Mouse (Mus musculus) natural killer cell, adult 2 months (primary cell): ENCODE data around the gene Ckmt1.
A peak's percentile ranks its signal among the peaks of the same experiment; 100 is the strongest.
"Not testable (repeated sequence)": the region's sequence is repeated elsewhere in the genome, so short reads cannot be mapped to it uniquely, and the experiment has no call there.

Experiments
- DNase-seq, 2 experiments: peaks; one replicate each; pipeline ENCODE4 v3.0.0; 2022; ENCODE audit warnings: low spot score in 2 of 2

Gene Ckmt1

DNA sequence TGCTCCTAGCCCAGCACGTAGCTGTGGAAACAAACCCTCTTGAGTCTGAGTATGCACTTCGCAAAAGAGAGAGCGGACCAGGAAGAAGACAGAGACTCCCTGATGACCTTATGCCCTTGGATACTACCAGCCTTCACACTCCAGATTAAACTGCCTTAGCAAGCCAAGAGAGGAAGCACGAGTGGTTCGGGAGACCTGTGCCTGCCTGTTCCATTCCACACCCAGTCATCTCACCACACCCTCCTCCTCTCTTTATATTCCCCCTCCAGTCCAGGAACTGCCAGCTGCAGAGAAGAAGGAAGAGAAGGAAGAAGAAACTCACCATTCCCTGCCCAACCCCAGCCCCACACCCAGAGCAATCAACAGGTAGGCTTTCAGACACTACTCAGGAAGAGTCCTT lies at the start of gene Ckmt1:
TSS of gene Ckmt1 (plus strand) at position 221 of the 400 bp plus-strand sequence.
- no peak for DNase-seq

DNA sequence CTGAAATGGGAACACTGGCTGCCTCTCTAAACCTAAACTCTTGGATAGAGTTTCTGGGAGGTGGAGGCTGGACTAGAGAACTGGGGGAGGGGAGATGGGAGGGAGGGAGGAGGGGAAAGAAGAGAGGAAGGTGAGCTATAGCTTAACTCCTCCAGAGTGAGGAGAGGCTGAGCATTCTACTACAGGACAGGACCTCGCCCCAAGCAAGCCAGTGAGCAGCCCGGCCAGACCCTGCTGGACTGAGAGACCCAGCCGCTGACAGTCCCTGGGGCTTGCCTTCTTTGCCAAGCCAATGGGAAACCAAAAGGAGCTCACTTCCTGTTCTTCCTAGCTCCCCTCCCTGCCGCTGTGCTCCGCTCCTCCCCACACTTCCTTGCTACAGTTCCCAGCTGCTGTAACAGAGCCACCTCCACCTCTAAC lies 48.5 kb upstream of the Ckmt1 start:
- no peak for DNase-seq

DNA sequence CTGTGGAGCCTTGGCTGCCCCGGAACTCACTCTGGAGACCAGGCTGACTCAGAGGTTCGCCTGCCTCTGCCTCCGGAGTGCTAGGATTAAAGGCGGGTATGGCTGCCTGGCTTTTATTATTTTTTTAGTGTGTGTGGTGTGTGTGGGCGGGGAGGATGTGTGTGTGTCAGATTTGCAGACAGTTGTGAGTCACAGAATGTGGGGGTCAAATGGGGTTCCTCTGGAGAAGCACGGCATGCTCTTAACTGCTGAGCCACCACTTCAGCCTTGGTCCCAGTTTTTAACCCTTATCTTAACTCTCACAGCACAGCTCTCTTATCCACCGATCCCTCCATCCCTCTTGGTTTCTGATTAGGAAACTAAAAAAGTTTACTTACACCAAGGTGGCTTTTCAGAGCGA lies 41.2 kb upstream of the Ckmt1 start:
- no peak for DNase-seq

DNA sequence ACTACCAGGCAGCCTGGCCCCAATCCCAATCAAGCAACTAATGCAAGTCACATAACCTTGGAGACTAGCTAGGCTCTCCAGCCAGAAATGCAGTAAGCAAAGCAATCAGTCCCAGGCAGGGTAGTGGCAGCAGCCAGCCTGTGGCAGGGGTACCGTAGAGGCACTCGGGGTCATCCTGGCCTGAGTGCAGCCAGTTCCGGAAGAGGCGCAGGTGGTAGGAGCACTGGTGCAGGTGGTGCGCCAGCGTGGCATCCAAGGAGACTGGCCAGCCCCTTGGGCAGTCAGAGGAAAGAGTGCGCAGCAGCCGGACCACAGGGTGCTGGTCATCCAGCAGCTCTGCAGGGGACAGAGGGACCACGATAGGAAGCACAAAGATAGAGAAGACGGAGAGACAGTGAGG lies 34.5 kb upstream of the Ckmt1 start:
- no peak for DNase-seq

DNA sequence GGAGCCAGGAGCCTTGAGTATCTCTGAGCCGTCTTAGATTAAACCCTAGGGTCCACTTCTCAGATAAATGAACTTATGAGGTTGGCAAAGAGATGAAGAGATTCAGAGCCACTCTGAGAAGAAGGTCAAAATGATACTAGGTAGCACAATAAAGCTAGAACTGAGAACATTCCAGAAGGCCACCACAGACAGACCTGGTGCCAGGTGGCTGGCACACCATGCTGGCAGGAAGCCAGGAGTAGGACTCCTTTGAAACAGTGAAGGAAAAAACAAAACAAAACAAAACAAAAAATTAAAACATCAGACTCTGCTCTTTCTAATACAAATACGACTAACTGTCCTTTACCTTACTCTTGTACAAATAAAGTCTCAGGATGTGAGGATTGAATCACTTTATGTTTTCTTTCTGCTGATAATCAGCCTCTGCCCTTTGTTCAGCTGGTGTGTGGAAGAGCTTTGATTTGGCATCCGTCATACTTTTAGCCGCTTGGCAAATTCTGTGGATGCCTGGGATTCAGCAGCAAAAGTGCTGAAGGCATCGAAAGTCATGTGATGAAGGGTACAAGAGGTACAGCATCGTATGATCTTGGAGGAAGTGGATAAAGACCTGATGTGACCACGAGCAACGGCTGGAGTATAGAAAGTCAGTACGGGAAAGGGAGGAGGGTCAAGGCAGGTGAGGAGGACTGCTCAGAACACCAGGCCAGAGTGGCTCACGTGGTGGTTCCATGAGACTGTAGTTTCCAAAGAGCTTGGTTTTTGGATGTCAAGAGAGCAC lies 33.6 kb upstream of the Ckmt1 start:
- DNase-seq: no peak

DNA sequence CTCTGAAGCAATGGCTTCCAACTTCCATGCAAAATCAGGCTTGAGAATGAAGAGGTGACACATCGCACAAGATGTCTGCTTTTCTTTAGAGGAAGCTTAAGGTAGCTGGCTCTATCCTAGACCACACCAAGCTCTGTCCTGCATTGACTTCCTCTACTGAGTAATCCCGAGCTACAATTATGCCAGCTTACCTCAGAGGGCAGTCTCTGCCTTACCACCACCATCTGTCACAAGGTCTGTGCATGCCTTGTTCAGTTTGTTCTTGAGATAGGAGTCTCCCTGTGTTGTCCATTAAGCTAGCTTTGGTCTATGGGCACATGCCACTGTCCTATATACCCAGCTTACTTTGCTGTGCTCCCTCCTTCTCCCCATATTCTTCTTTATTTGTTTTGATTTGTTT lies 28.0 kb upstream of the Ckmt1 start:
- DNase-seq: no peak

DNA sequence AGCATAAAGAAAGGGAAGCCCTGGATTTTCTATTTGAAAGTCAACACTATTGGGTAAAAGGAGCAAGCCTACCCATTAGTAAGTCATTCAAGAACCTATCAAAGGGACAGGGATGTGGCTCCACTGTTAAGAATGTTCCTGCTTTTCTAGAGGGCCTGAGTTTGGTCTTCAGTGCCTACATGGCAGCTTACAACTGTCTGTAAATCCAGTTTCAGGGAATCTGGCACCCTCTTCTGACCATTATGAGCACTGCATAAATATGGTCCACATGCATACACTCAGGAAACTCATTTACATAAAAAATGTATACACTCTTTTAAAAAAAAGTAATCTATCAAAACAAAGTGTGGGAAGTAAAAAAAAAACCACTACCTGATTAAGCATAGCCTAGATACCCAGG lies 18.5 kb upstream of the Ckmt1 start:
- DNase-seq: no peak

DNA sequence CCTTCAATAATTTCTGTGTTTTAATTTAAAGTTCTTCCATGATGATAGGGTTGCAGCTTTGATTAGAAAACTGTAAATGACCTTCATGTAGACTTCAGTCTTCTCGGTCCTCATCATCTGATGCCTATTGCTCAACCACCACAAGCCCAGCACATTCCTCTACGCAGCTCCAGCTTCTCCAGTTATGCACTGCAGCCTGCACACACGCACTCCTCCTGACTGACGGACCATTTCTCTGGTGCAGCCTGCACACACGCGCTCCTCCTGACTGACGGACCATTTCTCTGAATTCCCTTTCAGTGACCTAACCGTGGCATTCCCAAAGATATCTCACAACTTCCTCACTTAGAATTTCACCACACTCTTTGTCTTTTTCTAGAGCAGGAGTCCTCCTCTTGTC lies 4.4 kb upstream of the Ckmt1 start:
- no peak for DNase-seq

DNA sequence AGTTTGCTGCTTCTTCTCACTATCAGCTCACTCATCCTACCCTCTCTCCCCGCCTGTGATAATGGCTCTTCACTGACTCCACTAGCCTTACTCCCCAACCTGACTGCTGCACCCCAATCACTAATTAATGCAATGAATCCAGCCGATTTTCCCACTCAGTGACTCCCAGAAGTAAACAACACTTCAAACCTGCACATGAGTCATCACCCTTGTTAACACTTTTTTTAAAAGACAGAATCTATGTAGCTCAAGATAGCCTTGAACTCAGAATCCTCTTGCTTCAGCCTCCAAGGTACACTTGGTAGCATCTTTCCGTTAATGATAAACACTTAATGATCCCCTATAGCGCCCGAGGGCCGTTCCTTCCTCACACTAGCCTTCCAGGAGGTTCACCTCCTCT lies 3.1 kb upstream of the Ckmt1 start:
- DNase-seq: no peak

DNA sequence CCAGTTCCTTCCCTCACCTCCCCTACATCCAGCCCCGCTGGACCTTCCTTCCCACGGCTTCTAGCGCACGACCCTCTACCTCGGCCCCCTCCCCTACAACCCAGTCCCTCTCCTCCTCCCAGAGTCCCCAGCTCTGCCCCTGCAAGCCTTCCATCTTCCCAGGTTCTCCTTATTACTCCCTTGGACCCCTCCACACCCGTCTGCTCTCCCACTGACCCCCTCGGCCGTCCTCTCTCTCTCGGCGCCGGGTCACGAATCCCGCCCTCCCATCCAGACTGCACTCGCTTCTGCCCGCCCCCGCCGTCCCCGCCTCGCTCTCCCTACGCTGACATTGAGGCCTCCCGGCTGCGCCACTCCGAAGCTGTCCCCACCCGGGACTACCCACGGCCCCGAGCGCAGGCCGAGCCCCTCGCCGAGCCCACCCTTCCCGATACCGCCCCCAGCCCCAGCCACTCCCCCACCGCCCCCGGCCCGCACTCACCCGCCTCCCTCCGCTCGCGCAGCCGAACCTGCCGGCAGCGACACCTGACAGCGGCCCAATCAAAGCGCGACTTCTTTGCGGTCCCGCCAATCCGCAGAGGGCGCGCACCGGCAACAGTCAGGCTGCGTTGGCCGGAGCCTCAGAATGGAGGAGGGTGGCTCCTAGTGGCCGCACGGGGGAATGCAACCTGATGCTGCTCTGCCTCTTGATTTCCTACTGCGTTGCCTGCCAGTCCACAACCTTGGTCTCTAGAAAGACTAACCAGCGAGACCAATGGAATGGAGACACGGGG lies 2.5 kb upstream of the Ckmt1 start, which contains the start of gene Ppip5k1:
TSS of gene Ppip5k1 (minus strand) at position 577 of the 773 bp plus-strand sequence.
- DNase-seq: peak; percentile 91 to 94

DNA sequence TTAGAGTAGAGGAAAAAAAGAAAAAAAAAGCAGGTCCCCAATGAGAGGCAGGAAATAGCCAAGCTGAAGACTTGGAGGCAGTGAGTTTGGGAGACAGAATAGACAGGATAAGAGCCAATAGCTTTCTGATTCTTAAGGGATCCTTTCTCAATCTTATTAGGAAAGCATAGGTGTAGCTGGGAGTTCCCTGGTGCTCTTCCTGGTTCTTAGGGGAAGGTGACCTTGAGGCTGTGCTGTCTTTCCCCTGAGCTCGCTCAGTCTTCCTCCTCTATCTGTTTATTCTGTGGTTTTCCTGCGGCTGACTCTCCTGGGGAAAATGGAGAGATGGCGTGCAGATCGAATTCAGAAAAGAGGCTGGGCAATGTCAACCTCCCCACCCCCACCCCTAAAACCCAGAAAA lies 447 bp downstream of the Ckmt1 start:
- DNase-seq: no peak

DNA sequence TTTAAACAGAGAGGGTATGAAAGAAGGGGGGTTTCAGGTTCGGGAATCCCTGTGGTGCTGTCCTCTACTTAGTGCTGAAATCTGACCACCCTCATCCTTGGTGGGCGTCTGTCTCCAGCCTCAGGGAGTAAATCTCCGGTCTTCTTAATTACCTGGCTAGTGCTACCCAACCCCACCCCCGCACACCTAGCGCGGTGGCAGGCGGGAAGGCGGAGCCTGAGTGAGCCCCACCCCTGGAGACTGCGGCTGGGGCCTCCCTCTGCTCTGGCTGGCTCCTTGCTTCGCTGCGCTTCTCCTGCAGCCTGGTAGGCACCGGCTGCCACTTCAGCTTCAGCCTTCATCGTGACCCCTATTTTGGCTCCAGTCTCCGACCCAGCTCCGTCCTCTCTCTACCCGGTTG lies 867 bp downstream of the Ckmt1 start:
- DNase-seq: peak in 1 of 2 experiments; percentile 39

DNA sequence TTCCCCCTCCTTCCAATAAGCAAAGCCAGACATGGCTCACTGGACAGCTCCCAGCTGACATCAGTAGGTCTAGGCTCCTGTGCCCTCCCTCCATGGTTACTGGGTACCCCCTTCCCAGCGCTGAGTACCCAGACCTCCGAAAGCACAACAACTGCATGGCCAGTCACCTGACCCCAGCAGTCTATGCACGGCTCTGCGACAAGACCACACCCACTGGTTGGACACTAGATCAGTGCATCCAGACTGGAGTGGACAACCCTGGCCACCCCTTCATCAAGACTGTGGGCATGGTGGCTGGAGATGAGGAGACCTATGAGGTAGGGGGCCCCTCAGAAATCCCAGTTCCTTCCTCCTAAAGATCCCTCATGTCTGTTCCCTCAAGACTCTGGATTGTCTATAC lies 1.9 kb downstream of the Ckmt1 start:
- no peak for DNase-seq

DNA sequence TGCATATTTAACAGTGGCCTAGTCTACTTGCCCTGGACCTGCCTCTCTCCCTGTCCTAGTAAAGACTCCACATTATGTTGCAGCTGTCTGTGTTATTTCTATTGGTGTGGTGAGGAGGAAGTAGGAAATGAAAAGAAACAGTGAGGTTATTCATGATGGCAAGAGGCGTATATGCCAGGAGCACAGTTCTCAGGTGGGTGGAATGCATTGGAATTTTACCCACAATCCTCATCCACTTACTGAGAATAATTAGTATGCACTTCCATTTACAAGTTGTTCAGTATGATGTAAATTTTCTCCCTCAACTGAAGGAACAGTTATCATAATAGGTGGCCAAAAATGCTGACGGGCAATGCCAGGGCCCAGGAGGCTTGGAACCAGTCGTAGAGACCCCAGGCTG lies 6.1 kb downstream of the Ckmt1 start:
- DNase-seq: no peak

DNA sequence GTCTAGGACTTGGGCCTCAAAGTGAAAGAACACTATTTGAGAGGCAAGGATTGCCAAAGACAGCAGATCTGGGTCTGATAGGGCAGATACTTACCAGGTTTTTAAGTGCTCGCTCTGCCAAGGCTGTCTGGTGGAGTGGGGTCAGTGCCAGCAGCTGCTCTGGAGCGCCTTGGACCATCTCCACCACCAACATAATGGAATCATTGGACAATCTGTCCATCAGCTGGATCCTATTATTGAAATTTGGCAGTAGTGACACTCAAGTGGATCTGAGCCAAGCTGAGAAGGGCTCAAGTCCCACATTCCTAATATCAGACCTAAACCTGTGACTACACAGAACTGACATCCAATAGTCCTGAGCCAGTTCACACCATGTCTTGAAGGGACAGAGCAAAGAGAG lies 11.3 kb downstream of the Ckmt1 start:
- DNase-seq: no peak

DNA sequence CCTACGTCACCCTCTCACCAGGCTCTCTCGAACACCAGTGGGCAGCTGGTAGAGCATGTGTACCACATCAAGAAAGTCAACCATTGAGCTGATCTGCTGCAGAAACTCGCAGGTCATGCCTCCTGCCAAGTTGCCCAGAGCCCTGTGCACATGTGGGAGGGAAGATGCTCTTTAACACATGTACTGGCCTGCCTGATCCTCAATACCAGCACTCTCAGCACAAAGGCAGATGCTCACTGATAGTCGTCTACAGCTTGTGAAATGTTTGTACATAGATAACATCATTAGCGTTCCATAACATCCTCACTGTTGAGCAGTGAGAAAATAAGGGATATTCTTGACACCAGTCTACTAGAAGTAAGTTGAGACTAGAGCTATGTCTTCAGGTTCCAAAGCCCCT lies 13.4 kb downstream of the Ckmt1 start:
- no peak for DNase-seq

DNA sequence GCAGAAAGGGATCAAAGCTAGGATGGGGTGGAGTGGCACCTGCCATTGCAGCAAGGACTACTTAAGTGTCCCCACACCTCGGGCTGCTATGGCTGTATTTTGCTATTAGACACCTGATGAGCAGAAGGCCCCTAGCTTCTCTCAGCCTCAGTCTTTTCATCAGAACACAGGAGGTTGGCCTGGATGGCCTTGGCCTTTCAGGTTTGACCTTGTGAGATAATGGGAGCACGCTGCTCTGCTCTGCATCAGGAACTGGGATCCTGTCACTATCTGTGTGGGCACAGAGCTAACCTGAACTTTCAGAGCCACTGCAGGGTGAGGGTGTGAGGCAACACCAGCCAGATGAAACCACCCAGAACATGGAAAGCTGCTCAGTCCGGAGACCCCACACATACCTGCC lies 14.8 kb downstream of the Ckmt1 start:
- DNase-seq: no peak

DNA sequence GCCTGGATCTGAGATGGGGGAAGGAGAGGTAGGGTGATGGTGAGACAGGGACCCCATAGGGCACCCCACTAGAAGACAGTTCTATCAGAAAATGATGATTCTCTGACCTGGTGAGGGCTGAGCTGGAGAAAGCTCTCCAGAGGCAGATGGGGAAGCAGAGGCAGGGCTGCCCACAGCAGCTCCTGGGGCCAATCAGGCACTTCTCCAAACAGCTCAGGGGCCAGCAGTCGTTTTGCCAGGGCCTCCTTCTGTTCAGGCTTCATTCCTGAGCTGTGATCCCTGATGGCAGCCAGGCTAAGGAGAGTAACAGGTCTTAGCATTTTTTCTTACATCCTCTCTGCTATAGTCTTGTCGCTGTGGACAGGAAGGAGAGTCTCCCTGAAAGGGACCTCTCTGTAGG lies 17.3 kb downstream of the Ckmt1 start:
- DNase-seq: no peak

DNA sequence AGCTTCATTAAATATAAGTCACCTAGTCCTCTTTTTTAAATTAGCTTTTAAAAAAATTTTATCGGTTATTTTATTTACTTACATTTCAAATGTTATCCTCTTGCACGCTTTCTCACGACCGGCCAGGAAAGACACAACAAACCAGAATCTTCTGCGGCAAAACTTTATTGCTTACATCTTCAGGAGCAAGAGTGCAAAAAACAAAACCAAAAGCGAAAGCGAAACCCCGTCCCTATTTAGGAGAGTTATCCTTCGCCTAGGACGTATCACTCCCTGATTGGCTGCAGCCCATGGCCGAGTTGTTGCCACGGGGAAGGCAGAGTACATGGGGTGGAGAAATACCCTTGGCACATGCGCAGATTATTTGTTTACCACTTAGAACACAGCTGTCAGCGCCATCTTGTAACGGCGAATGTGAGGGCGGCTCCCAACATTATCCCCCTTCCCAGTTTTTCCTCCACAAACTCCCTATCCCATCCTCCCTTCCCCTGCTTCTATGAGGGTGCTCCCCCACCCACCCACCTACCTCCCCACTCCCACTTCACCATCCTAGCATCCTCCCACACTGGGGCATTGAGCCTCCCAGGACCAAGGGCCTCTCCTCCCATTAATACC lies 29.6 kb downstream of the Ckmt1 start, which contains the start of gene Strc:
TSS of gene Strc (minus strand) at position 208 of the 615 bp plus-strand sequence.
- DNase-seq: not testable (repeated sequence)

DNA sequence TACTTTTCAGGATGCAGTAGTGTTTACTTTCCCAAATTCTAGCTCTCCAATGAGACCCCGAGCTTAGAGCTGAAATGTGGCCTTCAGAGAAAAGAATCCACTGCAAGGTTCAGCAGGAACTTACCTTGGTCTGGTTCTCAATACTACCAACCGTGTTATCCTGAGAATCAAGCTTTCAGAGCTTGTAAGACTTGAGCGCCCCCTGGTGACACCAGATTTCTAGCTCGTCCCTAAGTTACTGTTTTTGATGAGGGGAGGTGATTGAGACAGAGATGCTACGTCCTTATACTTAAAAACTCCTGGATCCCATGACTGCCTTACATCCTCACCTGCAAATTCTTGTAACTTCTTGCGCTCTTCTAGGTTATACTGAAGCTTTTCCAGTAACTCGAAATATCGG lies 39.1 kb downstream of the Ckmt1 start:
- DNase-seq: peak; percentile 56 to 72

DNA sequence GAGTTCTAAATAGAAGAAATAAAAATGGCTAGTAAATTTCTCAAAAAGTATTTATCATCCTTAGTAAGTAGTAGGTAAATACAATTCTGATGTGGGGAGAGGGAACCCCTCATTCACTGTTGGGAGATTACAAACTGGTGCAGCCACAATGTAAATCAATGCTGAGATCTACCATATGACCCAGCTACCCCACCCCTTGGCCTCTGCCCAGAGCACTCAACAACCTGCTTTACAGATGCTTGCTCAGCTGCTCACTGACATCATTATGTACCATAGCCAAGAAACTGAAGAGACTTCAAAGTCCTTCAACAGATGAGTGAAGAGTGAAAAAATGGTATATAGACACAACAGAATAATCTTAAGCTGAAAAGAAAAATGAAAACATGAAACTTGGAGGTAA lies 45.8 kb downstream of the Ckmt1 start:
- DNase-seq: no peak

DNA sequence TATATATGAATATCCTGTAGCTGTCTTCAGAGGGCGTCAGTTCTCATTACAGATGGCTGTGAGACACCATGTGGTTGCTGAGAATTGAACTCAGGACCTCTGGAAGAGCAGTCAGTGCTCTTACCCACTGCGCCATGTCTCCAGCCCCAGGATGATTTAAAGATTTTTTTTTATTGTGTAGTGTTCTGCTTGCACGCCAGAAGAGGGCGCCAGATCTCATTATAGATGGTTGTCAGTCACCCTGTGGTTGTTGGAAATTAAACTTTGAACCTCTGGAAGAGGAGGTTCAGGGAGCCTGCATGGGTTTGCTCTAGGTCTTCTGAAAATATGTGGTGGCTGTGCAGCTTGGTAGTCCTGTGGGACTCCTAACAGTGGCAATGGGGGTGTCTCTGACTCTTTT lies 50.6 kb downstream of the Ckmt1 start:
- peak; percentile 41 to 71 for DNase-seq
